Mouse (Mus musculus): ENCODE data around the gene Gm9639.
"Not testable (repeated sequence)": the region's sequence is repeated elsewhere in the genome, so short reads cannot be mapped to it uniquely, and the experiment has no call there.

Gm9639 gene

DNA sequence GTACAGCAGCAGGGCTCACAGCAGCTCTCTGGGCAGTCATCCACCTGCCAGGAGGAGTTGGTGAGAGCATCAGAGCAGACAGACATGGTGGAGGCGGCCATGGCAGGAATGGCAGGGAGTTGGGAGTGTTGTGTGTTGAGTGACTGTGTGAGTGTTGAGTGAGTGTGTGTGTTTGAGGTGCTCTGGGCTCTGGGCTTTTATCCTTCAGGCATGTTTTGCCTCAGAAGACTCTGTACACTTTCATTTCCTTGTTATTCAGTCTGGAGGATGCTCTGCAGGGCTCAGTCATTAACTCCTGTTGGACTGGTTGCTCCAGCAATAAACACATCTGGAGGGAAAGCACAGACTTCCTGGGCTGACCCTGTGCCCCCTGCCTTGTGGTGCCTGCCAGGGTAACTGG lies 35.3 kb downstream of the Gm9639 start, which contains the start of gene Gm3233:
TSS of gene Gm3233 (minus strand) at position 101 of the 400 bp plus-strand sequence.
- not testable (repeated sequence) for DNase-seq (ENCODE audit: extremely low spot score, low read depth, low spot score)

DNA sequence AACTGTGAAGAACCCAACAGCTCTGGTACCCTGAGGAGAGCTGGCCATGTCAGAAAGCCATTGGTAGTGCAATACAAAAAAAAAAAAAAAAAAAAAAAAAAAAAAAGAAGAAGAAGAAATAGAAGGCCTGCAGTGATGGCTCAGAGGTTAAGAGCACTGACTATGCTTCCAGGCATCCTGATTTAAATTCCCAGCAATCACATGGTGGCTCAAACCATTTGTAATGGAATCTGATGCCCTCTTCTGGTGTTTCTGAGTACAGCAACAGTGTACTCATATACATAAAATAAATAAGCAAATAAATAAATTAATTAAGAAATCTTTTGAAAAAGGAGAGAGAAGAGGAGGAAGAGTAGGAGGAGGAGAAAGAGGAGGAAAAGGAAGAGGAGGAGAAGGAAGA lies 41.4 kb downstream of the Gm9639 start:
- DNase-seq (ENCODE audit: extremely low spot score, low read depth, low spot score): no peak

DNA sequence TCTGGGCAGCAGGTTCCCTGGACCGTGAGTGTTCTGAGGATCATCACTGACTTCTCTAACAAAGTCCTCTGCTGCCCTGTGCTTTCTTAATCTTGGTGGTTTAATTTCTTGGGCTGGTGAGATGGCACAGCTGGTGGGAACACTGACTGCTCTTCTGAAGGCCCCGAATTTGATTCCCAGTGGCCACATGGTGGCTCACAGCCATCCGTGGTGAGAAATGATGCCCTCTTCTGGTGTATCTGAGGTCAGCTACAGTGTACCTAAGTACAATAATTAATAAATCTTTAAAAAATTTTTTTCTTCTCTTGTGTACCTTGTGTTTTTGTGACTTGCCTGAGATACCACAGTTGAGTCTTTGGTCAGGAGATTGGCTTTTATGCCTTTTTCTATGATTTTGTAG lies 42.6 kb downstream of the Gm9639 start:
- not testable (repeated sequence) for DNase-seq (ENCODE audit: extremely low spot score, low read depth, low spot score)

DNA sequence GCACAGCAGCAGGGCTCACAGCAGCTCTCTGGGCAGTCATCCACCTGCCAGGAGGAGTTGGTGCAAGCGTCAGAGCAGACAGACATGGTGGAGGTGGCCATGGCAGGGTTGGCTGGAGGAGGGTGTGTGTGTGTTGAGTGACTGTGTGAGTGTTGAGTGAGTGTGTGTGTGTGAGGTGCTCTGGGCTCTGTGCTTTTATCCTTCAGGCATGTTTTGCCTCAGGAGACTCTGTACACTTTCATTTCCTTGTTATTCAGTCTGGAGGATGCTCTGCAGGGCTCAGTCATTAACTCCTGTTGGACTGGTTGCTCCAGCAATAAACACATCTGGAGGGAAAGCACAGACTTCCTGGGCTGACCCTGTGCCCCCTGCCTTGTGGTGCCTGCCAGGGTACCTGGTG lies 43.6 kb downstream of the Gm9639 start, which contains the start of gene Gm9736:
TSS of gene Gm9736 (minus strand) at position 101 of the 400 bp plus-strand sequence.
- not testable (repeated sequence) for DNase-seq (ENCODE audit: extremely low spot score, low read depth, low spot score)

DNA sequence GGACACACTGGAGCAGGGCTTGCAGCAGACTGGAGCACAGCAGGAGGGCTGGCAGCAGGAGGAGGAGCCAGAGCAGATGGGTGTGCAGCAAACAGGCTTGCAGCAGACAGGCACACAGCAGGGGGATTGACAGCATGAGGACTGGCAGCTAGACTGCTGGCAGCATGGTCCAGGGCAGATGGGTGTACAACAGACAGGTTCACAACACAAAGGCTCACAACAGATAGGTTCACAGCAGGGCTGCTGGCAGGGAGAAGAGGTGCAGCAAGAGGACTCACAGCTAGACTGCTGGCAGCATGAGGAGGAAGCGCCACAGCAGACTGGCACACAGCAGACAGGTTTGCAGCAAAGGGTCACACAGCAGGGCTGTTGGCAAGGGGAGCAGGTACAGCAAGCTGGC lies 44.2 kb downstream of the Gm9639 start:
- DNase-seq (ENCODE audit: extremely low spot score, low read depth, low spot score): not testable (repeated sequence)

Measured in hindlimb bud, embryonic 11.5 days (tissue).